Mouse (Mus musculus) heart, postnatal 0 days (tissue): ENCODE results near the gene Grhl3. TPM values are rescaled to one million over a fixed set of nuclear protein-coding genes. Genes with fewer than 3 reads are reported as not detected.

Source experiments
- ATAC-seq: fragments of 200-750 bp; cut with Nextera tagmentation; 2 replicates; pipeline ENCODE4 v1.8.0; 2017; ENCODE audit warnings: low read depth, moderate number of reproducible peaks, moderate library complexity; ENCODE audit not compliant: insufficient read depth
- DNase-seq: peaks from one replicate; pipeline ENCODE4 v3.0.0-alpha.2; 2016; ENCODE audit warnings: low spot score
- H3K27ac ChIP-seq: fragments of 300-500 bp; sonication (generic); 2 replicates; pipeline ENCODE4 v1.5.1; 2014; ENCODE audit warnings: low read depth, mild to moderate bottlenecking
- H3K27me3 ChIP-seq: fragments of 300-500 bp; sonication (generic); 2 replicates; pipeline ENCODE4 v1.6.1; 2014; ENCODE audit warnings: low read length, mixed read lengths; ENCODE audit not compliant: control insufficient read depth, insufficient read depth
- H3K36me3 ChIP-seq: fragments of 300-500 bp; sonication (generic); replicated peaks from 2 replicates; pipeline ENCODE4 v1.6.1; 2014; ENCODE audit warnings: low read length, mixed read lengths; ENCODE audit not compliant: control insufficient read depth, insufficient read depth
- H3K4me1 ChIP-seq: fragments of 300-500 bp; sonication (generic); 2 replicates; pipeline ENCODE4 v1.6.1; 2014; ENCODE audit warnings: antibody characterized with exemption; ENCODE audit not compliant: control insufficient read depth, insufficient read depth
- H3K4me2 ChIP-seq: fragments of 300-500 bp; sonication (generic); 2 replicates; pipeline ENCODE4 v1.6.1; 2014; ENCODE audit warnings: low read depth, mild to moderate bottlenecking, low read length, moderate library complexity
- H3K4me3 ChIP-seq: fragments of 300-500 bp; sonication (generic); 2 replicates; pipeline ENCODE4 v1.5.1; 2014; ENCODE audit warnings: low read depth, low read length
- H3K9ac ChIP-seq: fragments of 300-500 bp; sonication (generic); replicated peaks from 2 replicates; pipeline ENCODE4 v1.6.1; 2014; ENCODE audit warnings: low read depth, low read length, mixed read lengths
- H3K9me3 ChIP-seq: fragments of 300-500 bp; sonication (generic); replicated peaks from 2 replicates; pipeline ENCODE4 v1.6.1; 2016; ENCODE audit warnings: low read length; ENCODE audit not compliant: control insufficient read depth
- CTCF ChIP-seq: IDR thresholded peaks from 2 replicates; pipeline ENCODE4 v1.5.1; 2016; ENCODE audit warnings: antibody characterized with exemption, control low read depth, low read depth
- EP300 ChIP-seq: IDR thresholded peaks from 2 replicates; pipeline ENCODE4 v1.6.1; 2016; ENCODE audit warnings: antibody characterized with exemption, low read depth
- whole genome bisulfite sequencing: fragments of 180-500 bp; shearing (Covaris S2); extraction: QIAGEN DNeasy Blood & Tissue Kit; methylation state at CpG from one replicate; pipeline ENCODE4 v1.1.7; 2014; 5-methylcytosine and 5-hydroxymethylcytosine counted together
- polyA plus RNA-seq: library from polyadenylated mRNA; unstranded; fragments of >200 nt; fragmentation: Nextera tagmentation; extraction: Ambion mirVana; gene quantifications from 2 replicates; pipeline ENCODE4 v1.2.1, GENCODE M21; 2015
- total RNA-seq: library from RNA; depleted of rRNA; stranded (reverse); fragments of >200 nt; gene quantifications from 2 replicates; pipeline ENCODE4 v1.2.3, GENCODE M21; 2014; ENCODE audit warnings: low replicate concordance

Gene Grhl3
- total and polyA plus RNA-seq, 2 experiments from 2014 or later, result 1.4 to 1.9 TPM

GRCm38 (mm10) chr4:135539056-135539455, 34.4 kb downstream of the Grhl3 start:
- Histone ChIP-seq H3K9ac (no peak overlapping the region), H3K4me2 (no peak overlapping the region), H3K36me3 (0 out of 2 replicates have a peak, but pooled peaks cover 5% of the 10 kb centered on the region), H3K27ac (no peak overlapping the region), H3K27me3 (no peaks in the 10 kb centered on the region), H3K4me3 (no peak overlapping the region), H3K4me1 (no peaks in the 10 kb centered on the region; the same call in 1 of the 2 replicates), H3K9me3 (no peaks in the 10 kb centered on the region)
- ATAC-seq, result no peak
- 75% methylated on average over 12 of the region's 12 CpGs for WGBS
- DNase-seq, result no peak
- TF ChIP-seq CTCF (no peak), EP300 (no peak)

- Histone ChIP-seq H3K9ac (no peak overlapping the region), H3K27ac (no peak overlapping the region), H3K9me3 (peaks cover 7% of the 10 kb centered on the region), H3K4me3 (no peak overlapping the region), H3K4me1 (no peaks in the 10 kb centered on the region), H3K27me3 (no peaks in the 10 kb centered on the region), H3K36me3 (no peaks in the 10 kb centered on the region), H3K4me2 (no peak overlapping the region)
- 99% methylated on average over 3 of the region's 3 CpGs for WGBS
- DNase-seq (no peak), ATAC-seq (no peak)
- no peak for TF ChIP-seq EP300
- no peak for TF ChIP-seq CTCF
These were observed 38.4 kb downstream of the Grhl3 start for GRCm38 (mm10) chr4:135535021-135535420.

GRCm38 (mm10) chr4:135533001-135533400, 40.4 kb downstream of the Grhl3 start:
- no peaks in the 10 kb centered on the region for H3K27me3 ChIP-seq
- DNase-seq (no peak), ATAC-seq (no peak)
- peaks cover 7% of the 10 kb centered on the region for H3K9me3 ChIP-seq
- H3K9ac ChIP-seq, result no peak overlapping the region
- H3K4me3 ChIP-seq, result no peak overlapping the region
- TF ChIP-seq CTCF (no peak), EP300 (no peak)
- no peak overlapping the region for H3K27ac ChIP-seq
- no peaks in the 10 kb centered on the region for H3K36me3 ChIP-seq
- WGBS, result 65% methylated on average over 6 of the region's 6 CpGs
- no peak overlapping the region for H3K4me2 ChIP-seq
- H3K4me1 ChIP-seq, result no peaks in the 10 kb centered on the region

- Histone ChIP-seq H3K4me3 (no peak overlapping the region), H3K4me1 (no peaks in the 10 kb centered on the region), H3K9ac (no peak overlapping the region), H3K27ac (no peak overlapping the region), H3K27me3 (no peaks in the 10 kb centered on the region), H3K9me3 (peaks cover 7% of the 10 kb centered on the region), H3K36me3 (no peaks in the 10 kb centered on the region), H3K4me2 (no peak overlapping the region)
- DNase-seq (no peak), ATAC-seq (no peak)
- 52% methylated on average over 9 of the region's 9 CpGs for WGBS
- TF ChIP-seq CTCF, result no peak
- no peak for TF ChIP-seq EP300
These were observed 41.4 kb downstream of the Grhl3 start for GRCm38 (mm10) chr4:135531771-135532613.

- TF ChIP-seq EP300 (no peak), CTCF (no peak)
- Histone ChIP-seq H3K27ac (no peak overlapping the region), H3K4me2 (no peak overlapping the region), H3K36me3 (no peaks in the 10 kb centered on the region), H3K4me3 (no peak overlapping the region), H3K4me1 (no peaks in the 10 kb centered on the region), H3K27me3 (no peaks in the 10 kb centered on the region), H3K9me3 (peaks cover 7% of the 10 kb centered on the region), H3K9ac (no peak overlapping the region)
- DNase-seq (no peak), ATAC-seq (no peak)
- 84% methylated on average over 9 of the region's 9 CpGs for WGBS
These were observed 42.2 kb downstream of the Grhl3 start for GRCm38 (mm10) chr4:135531236-135531635.

- Histone ChIP-seq H3K27ac (no peak overlapping the region), H3K4me1 (no peaks in the 10 kb centered on the region), H3K9me3 (peaks cover 7% of the 10 kb centered on the region), H3K4me3 (no peak overlapping the region), H3K4me2 (no peak overlapping the region), H3K9ac (no peak overlapping the region), H3K36me3 (no peaks in the 10 kb centered on the region), H3K27me3 (no peaks in the 10 kb centered on the region; the same call in 1 of the 2 replicates)
- no peak for TF ChIP-seq EP300
- no peak for TF ChIP-seq CTCF
- DNase-seq (no peak), ATAC-seq (no peak)
- WGBS, result 56% methylated on average over 2 of the region's 2 CpGs
These were observed 43.2 kb downstream of the Grhl3 start for GRCm38 (mm10) chr4:135530270-135530669.
